Mouse (Mus musculus) testis, adult 2 months (tissue): ENCODE results near the gene Jazf1. TPM values are rescaled to one million over a fixed set of nuclear protein-coding genes. Genes with fewer than 3 reads are reported as not detected.

ENCODE experiments used
- H3K27ac ChIP-seq: fragments of 200-500 bp; 2 replicates; pipeline ENCODE4 v1.5.1; 2012; ENCODE audit warnings: low read depth, low read length; ENCODE audit not compliant: control insufficient read depth, insufficient read depth
- H3K27me3 ChIP-seq: fragments of 200-500 bp; 2 replicates; pipeline ENCODE4 v1.6.1; 2012; ENCODE audit warnings: mild to moderate bottlenecking, low read length, moderate library complexity; ENCODE audit not compliant: control insufficient read depth, insufficient read depth
- H3K36me3 ChIP-seq: fragments of 200-500 bp; 2 replicates; pipeline ENCODE4 v1.6.1; 2012; ENCODE audit warnings: mild to moderate bottlenecking, low read length; ENCODE audit not compliant: control insufficient read depth, insufficient read depth
- H3K4me1 ChIP-seq: fragments of 200-500 bp; 2 replicates; pipeline ENCODE4 v1.6.1; 2012; ENCODE audit warnings: low read length; ENCODE audit not compliant: control insufficient read depth, insufficient read depth
- H3K4me3 ChIP-seq: fragments of 200-500 bp; 2 replicates; pipeline ENCODE4 v1.5.1; 2012; ENCODE audit warnings: low read depth, mild to moderate bottlenecking, low read length, moderate library complexity, mixed read lengths; ENCODE audit not compliant: control insufficient read depth
- CTCF ChIP-seq: fragments of 200-500 bp; IDR thresholded peaks from 2 replicates; pipeline ENCODE4 v1.5.1; 2012; ENCODE audit warnings: low read depth, mild to moderate bottlenecking, inconsistent platforms, low read length, moderate library complexity; ENCODE audit not compliant: control insufficient read depth, insufficient read depth, insufficient replicate concordance
- POLR2A ChIP-seq: fragments of 200-500 bp; IDR thresholded peaks from 2 replicates; pipeline ENCODE4 v1.6.1; 2012; ENCODE audit warnings: low read depth, mild to moderate bottlenecking, inconsistent platforms, low read length, moderate library complexity; ENCODE audit not compliant: control insufficient read depth
- polyA plus RNA-seq: library from polyadenylated mRNA; depleted of rRNA; stranded (reverse); fragments of >200 nt; gene quantifications from 2 replicates; pipeline ENCODE4 v1.2.3, GENCODE M21; 2012

The Jazf1 gene
- polyA plus RNA-seq, 1 experiment = 51.8 TPM

- H3K27me3 ChIP-seq = no peaks in the 10 kb centered on the region
- H3K4me1 ChIP-seq = no peaks in the 10 kb centered on the region
Measured at GRCm38 (mm10) chr6:52775956-52776355, 292.5 kb downstream of the Jazf1 start.

DNA sequence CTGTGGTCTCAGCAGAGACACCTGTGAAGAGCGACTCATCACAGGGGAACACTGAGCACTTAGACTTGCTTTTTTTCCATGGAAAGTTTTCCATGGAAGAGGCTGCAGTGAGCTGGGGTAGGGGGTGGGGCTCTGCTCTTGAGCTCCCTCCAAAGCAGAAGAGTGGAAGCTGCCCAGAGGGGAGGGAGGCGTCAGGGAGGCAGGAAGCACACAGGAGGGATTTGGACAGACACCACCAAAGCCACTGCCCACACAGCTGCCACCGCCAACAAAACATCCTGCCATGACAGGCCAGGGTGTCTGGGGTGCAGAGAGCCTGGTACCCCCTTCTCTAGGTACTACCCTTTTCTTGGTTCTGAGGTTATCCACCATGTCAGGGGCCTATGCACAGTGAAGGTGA lies 293.1 kb downstream of the Jazf1 start:
- no peaks in the 10 kb centered on the region for H3K36me3 ChIP-seq
- H3K27me3 ChIP-seq = no peaks in the 10 kb centered on the region
- H3K4me3 ChIP-seq = no peak overlapping the region
- H3K4me1 ChIP-seq = no peaks in the 10 kb centered on the region
- H3K27ac ChIP-seq = no peak overlapping the region
- TF ChIP-seq POLR2A = no peak
- TF ChIP-seq CTCF = no peak

More at GRCm38 (mm10) chr6:52775956-52776355, 292.5 kb downstream of the Jazf1 start:
- Histone ChIP-seq H3K4me3 (no peak overlapping the region), H3K27ac (no peak overlapping the region), H3K36me3 (no peaks in the 10 kb centered on the region)
- TF ChIP-seq POLR2A (no peak), CTCF (no peak)

GRCm38 (mm10) chr6:52773132-52773531 lies 295.3 kb downstream of the Jazf1 start:
- H3K4me1 ChIP-seq = no peaks in the 10 kb centered on the region
- no peak overlapping the region for H3K4me3 ChIP-seq
- H3K36me3 ChIP-seq = no peaks in the 10 kb centered on the region
- no peak for TF ChIP-seq CTCF
- TF ChIP-seq POLR2A = no peak
- H3K27ac ChIP-seq = no peak overlapping the region
- H3K27me3 ChIP-seq = no peaks in the 10 kb centered on the region

DNA sequence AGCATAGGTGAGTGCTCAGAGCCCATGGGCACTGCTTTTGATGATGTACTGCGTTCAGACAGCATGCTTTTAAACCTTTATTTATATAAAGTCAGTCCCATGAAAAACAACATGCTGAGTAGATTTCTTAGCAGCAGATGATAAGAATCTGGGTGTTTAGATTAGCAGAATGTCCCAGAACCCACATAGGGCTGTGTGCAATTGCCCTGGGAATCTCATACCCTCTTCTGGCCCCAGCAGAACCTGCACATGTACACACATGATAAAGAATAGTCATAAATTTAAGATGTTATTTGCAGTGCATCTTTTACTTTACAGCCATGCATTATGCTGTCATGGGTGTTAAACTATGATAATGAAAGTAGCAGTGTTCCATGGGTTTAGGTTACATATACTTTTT lies 297.6 kb downstream of the Jazf1 start:
- H3K27ac ChIP-seq = no peak overlapping the region
- H3K4me3 ChIP-seq = no peak overlapping the region
- no peak for TF ChIP-seq CTCF
- TF ChIP-seq POLR2A = no peak
- no peaks in the 10 kb centered on the region for H3K27me3 ChIP-seq
- H3K36me3 ChIP-seq = peaks cover under 1% of the 10 kb centered on the region; the same call in 1 of the 2 replicates
- no peaks in the 10 kb centered on the region for H3K4me1 ChIP-seq

DNA sequence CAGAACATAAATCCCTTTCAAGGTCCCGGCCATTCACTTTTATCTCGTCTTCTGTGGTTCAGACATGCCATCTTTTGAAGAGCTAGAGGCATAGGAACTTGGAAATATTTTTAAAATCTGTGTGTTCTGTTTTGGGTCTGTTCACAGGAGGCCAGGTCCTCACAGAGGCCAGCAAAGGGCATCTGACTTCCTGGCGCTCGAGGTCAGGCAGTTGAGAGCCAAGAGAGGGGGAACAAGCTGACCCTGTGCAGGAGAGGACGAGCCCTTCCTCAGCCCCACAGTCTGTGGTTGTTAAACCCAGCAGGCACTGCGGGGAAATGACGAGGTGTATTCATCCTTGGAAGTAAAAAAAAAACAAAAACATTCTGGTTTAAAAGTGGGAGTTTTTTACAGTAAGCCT lies 303.2 kb downstream of the Jazf1 start:
- TF ChIP-seq CTCF (no peak), POLR2A (no peak)
- Histone ChIP-seq H3K27ac (no peak overlapping the region), H3K27me3 (no peaks in the 10 kb centered on the region), H3K4me1 (no peaks in the 10 kb centered on the region), H3K4me3 (no peak overlapping the region), H3K36me3 (peaks cover 1% of the 10 kb centered on the region; the same call in 1 of the 2 replicates)

DNA sequence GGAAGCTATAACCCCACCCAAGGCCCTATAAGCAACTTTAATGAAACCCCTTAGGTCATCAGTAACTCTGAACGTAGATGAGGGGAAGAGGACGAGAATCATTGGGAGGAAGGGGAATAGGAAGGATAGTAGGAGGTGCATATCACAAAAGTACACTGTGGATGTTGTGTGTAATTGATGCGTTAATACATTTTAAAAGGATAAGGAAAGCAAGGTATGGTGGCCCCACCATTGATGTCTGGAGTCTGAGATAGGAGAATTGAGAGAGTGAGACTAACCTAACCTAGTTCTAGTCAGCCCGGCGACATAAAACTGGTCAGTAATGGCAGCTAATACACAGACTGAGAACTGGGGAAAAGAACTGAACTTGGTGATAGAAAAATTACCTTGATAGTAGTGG lies 315.6 kb downstream of the Jazf1 start:
- 0 out of 2 replicates have a peak, but pooled peaks cover 1% of the 10 kb centered on the region for H3K36me3 ChIP-seq
- H3K27ac ChIP-seq = no peak overlapping the region
- no peaks in the 10 kb centered on the region for H3K4me1 ChIP-seq
- no peak for TF ChIP-seq CTCF
- no peak for TF ChIP-seq POLR2A
- H3K4me3 ChIP-seq = no peak overlapping the region
- no peaks in the 10 kb centered on the region for H3K27me3 ChIP-seq

GRCm38 (mm10) chr6:52734630-52735029 lies 333.8 kb downstream of the Jazf1 start:
- Histone ChIP-seq H3K27me3 (no peaks in the 10 kb centered on the region), H3K36me3 (peaks cover 2% of the 10 kb centered on the region; the same call in 1 of the 2 replicates), H3K4me1 (no peaks in the 10 kb centered on the region; the same call in 1 of the 2 replicates), H3K4me3 (no peak overlapping the region), H3K27ac (no peak overlapping the region)
- TF ChIP-seq CTCF (no peak), POLR2A (no peak)

DNA sequence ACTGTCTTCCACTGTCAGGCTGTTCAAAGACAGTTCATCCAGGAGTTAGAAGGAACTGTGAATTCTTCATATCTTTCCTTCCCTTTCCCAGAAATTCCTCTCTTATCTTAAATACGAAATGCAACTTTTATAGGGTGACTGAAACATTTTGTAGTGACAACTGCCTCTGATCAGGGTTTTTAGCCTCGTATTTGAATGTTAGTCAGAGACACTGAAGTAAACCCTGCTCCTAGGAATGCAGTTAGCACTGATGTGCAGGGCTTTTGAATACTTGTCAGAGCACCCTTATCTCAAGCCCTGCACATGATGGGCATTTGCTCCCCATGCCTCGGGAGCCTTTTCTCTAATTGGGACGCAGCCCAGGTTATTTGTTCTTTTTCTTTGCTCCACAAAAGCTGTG lies 338.1 kb downstream of the Jazf1 start:
- no peak overlapping the region for H3K4me3 ChIP-seq
- no peak overlapping the region for H3K27ac ChIP-seq
- H3K4me1 ChIP-seq = no peaks in the 10 kb centered on the region; the same call in 1 of the 2 replicates
- H3K27me3 ChIP-seq = no peaks in the 10 kb centered on the region
- TF ChIP-seq CTCF = no peak
- no peak for TF ChIP-seq POLR2A
- H3K36me3 ChIP-seq = no peaks in the 10 kb centered on the region
